Mouse (Mus musculus): ENCODE measurements at regions not wholly inside any gene's neighbourhood (a gene's known extent, or its start where the extent isn't known, plus 50 kb on each side); places are given as distances from the start of the nearest gene placed in this dataset.

DNA sequence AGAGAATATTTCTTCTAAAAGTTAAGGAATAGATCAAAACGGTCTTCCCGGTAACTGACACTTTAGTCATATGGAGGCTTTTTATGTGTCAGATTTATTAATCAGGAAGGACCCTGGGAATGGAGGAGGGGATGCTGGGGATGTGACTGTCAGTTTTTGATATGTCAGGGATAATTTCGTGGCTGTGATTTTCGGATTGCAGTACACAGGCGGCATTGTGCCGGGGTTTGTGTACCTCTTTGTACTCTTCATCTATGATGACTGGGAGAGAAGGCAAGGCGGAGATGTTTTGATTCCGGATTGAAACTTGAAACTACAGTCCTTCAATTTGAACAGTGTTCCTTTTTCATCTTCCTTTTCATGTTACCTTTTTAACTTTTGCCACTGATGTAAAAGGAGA lies 344.2 kb downstream of the Mdfic start:
- no peak for DNase-seq (ENCODE audit: low read depth)

DNA sequence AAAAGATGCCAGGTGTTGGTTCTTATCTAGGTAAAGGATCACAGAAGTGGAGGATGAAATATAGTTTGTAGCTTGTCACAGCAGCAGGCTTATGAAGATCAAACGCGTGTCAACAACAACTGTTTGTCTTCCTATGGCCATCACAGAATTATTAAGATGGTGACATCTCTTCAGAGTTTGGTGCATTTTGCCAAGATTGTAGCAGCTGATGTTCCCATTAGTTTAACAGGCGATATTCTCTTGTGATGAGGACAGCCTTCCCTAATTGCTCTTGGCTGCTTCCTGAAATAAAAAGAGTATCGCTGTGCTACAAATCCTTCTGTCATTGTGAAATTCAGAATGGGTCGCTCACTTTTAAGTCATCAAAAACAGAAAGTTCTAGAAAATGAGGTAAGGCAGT lies 344.7 kb downstream of the Mdfic start:
- DNase-seq (ENCODE audit: low read depth), result no peak

DNA sequence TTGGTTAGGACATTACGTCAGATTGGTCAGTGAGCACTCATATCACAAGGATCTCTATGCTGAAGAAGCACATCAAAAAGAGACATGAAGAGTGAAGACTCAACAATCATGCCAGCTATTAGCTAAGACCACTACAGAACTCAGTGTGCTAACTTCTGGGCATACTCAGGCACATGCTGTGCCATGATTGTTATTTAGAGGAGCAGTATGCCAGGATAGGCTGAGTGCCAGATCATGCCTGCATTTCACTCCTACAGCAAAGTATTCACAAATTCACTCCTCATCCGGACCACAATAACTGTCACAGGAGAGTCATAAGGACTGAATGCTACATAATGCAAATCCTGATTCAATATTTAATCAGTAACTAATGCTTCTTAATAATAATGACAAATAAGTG lies 355.8 kb downstream of the Mdfic start:
- DNase-seq (ENCODE audit: low read depth), result no peak

DNA sequence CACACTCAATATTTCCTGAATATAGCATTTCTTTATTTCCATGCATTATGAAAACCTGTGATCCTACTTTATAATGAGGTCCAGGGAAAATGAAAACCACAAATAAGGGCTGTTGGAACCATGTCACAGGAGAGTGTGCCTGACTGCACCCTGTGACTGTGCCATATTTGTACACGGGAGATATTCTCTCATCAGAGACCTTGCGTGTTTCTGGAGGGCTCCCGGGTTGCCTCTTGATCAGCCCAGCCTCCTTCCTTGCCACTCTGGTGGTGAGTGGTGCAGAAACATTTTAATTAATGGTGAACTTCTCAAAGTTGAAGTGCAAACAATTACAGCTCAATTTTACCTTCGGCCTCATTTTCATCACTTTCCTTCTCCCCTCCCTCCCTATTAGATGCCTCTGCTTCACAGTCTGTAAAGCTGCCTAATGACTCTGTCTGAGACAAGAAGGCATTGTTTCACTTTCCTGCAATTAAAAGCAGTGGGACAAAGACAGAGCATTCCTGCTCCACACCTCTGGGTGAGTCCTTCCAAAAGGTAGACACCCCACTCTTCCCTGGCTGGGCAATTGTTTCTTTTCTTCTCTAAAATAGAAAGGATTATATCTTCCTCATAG lies 356.8 kb downstream of the Mdfic start:
- no peak for DNase-seq (ENCODE audit: low read depth)

DNA sequence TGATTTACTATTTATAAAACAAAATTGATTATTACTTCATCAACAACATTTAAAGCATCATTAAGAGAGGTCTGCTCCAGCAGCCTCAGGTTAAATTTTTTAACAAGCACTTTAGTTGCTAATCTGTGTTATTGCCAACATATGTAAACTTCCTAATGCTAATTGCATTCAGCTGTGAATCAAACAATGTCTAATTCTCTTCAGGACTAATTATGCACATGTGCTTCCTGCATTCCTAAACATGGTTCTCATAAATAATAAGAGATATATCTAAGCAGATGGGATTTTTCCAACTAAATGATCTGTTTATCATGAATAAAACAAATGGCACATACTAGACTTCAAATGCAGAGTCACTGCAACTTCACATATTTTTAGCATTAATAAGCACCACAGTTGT lies 357.5 kb downstream of the Mdfic start:
- DNase-seq (ENCODE audit: low read depth), result no peak

DNA sequence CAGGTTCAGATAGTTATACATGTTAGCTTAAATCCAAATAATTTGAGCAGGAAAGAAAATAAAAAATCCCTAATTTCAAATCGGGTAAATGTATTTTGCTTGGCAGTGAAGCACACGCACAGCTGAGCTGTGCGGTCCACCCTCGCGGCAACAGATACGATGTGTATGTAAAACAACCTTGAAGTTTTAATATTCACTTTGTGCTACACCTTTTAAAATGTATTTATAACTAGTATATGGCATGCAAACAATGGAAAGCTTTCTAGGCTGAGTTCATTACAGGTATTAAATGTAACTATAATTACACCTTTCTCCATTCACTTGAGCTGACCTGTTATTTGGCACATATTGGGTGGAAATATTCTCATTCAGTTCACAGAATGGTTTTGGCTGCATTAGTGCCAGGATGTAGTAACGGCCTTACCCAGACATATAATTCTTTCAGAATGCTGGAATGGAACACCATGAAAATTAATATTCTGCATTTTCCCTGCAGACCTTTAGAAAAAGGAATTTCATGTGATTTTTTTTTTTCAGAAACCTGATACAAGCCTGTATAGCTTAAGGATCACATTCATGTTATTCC lies 366.6 kb downstream of the Mdfic start:
- DNase-seq (ENCODE audit: low read depth), result no peak

DNA sequence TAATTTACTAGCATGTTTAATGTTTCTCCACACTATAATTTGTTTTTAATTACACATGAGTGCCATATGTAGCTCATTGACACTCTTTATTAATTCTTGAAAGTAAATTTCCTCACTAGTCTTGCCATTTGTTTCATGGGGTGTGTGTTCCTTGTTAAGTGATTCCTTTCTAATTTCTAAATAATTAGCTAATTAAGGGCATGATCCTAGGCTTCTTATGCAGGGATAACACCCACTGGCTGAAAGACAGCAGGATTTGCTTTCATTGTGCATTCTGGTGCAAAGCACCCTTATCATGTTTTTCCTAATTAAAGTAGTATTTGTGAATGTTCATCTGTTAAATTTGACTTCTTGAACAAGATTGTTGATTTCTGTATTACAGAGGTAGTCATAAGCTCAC lies 378.3 kb downstream of the Mdfic start:
- DNase-seq (ENCODE audit: low read depth), result no peak

DNA sequence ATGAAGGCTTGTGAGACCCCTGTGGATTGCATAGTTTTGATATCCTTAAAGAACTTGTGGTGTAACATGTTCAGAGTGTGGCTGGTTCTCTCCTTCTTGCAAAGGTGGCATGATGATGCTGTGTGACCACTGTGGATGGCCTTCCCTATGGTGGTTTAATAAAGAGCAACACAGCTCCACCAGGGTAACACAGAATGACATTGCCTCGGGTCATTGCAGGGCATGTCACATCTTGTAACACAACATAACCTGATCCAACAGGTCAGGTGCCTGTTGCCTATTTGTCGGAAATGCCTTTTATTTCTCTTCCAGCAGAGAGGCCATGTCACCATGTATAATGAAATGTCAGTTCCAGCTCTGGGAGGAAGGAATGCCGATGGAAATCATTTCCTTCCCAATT lies 420.5 kb downstream of the Mdfic start:
- DNase-seq (ENCODE audit: low read depth), result no peak

DNA sequence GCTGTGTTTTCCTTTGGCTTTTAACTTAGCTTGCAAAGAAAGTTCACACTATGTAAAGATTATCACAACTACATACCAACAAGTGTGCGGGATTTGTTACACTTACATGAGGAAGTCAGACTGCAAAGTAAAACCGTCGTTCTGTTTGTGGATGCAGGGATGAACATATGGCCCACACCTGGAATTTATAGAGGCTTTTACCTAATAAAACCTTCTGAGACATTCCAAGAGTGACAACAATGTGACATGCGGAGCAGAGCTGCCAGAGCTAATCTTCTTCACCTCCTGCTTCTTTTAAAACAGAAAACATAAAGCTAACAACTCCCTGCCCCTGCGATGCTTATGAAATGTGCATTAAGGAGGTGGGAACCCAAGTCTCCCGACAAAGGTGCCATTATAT lies 424.1 kb downstream of the Mdfic start:
- no peak for DNase-seq (ENCODE audit: low read depth)

DNA sequence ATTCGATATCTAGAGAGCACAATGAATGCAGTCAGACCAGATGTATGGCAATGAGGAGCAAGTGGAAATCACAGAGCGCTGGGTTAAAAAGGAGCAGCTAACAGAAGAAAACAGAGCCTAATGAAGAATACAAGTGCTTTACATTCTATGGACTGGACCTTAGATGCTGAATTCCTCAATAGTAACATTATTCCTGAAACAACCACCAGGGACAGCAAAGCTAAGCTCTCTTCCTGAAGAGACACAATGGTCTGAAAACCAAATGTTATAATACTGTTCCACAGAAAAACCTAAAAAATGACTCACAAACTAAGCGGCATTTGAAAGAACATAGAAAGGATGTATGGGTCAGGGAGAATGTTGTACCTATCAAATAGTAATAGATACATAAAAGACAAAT lies 430.1 kb downstream of the Mdfic start:
- DNase-seq (ENCODE audit: low read depth), result no peak

DNA sequence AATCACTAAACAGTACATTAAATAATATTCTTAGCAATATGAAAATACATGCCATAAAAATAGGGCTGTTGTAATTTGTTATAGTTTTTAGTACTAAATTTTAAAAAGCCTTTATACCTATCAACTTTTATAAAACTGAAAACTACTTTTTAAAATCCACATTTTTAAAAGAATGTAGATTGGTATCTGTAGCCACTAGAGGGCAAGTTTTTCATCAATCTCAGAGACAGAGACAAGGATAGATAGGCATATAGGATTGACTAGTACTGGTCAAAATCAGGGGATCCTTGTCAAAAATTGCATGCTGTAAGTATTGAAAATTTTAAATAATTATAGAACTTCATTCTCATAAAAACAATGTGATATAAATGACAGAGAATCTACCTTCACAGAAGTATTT lies 431.0 kb downstream of the Mdfic start:
- no peak for DNase-seq (ENCODE audit: low read depth)

DNA sequence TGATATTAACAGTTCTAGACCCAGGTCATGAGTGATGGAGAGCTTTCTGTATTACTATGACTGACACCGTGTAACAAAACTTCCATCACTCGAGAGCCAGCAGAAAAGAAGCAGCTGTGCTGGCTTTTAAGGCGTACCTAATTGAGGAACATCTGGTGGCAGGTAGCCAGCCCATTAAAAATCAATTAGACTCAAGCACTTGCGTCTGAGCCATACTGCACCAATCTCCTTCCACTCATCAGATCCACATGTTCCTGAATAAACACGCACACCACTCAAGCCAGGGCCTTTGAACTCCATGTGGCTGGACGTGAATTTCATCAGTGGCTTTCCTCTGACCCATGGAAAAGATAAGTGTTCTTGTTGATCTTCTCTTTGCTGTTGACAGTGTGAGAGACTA lies 432.2 kb downstream of the Mdfic start:
- no peak for DNase-seq (ENCODE audit: low read depth)

DNA sequence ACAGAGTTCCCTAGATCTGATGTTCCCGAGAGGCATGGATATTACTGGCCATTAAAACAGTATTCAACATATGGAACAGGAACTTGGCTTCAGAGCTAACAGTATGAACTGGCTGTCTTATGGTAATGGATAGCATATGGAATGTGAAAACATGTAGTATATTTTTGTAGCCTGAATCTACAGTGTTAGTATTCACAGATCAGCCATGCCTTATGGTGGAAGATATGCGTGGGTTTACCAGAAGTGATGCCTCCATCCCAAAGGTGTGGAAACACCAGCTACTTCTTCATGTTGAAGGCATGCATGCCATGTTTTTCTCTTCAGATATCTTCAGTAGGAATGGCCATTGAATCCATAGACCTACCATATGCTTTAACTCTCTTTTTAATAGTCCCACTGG lies 444.6 kb downstream of the Mdfic start:
- DNase-seq (ENCODE audit: low read depth), result no peak

DNA sequence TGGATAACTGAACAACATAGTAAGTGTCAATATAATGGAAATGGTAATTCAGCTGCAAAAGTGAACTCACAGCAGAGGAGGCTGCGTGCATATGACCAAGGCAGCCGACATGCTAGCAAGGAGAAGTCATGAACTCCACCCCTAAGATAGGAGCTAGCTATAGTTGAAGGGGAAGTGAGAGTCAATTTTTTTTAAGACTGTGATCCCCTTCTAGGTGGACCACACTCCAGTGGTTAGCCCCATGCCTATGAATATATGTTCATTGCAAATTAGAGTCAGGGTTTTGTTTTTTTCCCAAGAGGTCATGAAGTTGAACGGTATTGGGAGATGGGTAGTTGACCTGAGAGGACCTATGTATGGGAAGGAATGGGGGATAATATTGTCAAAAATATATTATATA lies 451.4 kb downstream of the Mdfic start:
- no peak for DNase-seq (ENCODE audit: low read depth)

DNA sequence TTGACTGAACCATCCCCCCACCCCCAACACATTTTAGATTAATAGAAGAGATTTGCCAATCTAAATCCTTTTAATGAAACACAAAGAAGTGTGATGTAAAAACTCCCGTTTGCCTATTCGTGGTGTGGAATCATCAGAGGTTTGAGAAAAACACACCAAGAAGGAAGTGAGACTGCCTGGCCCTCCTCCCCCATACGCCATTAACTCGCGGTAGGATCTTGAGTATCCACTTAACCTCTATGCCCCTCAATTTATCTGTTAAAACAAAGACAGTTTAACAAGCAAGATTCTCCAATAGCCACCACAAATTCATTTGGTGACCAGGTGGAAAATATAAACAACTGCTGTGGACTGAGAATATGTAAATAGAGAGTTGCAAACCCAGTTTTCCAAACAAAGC lies 456.9 kb downstream of the Mdfic start:
- no peak for DNase-seq (ENCODE audit: low read depth)

DNA sequence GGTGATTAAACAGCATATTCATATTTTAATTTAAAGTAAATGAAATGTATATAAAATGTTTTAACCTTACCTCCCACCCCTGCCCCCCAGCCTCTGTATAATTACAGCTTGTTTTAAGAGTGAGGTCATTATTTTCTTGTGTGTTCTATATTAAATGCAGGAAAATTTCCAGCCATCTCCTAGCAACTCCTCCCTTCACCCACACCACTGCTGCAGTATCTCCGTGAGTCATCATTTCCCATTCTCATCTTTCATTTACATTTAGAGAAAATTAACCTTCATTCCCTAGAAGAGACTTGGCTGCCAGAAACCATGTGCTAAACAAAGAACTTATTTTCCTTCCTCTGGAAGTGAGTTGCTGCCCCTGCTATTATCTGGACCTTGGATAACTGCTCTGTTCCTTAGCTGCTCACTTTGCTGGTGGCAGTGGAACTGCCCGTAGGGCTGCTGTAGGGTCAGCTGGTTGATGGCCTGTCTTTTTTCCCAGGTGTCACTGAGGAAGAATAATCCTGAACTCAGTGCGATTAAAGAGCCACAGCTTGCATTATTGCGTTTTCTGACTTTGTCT lies 467.6 kb downstream of the Mdfic start:
- DNase-seq (ENCODE audit: low read depth), result peak; percentile 8

DNA sequence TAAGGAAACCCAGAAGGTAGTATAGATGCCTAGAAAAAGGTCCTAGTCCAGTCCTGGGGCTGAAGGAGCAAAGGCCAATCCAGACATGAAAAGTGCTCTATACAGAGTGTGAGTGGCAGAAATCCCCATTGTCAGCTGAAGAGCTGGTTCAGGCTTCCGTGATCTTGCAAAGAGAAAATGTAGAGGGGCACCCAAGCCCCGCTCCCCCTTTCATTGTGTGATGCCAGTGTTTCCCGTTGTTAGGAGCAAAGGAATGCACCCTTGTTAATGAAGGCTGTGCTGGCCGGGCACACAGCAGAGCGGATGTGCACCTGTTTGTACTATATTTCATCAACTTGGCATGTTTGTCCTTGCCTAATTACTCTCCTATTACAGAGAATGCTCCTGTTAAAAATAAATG lies 492.5 kb downstream of the Mdfic start:
- DNase-seq (ENCODE audit: low read depth), result no peak

DNA sequence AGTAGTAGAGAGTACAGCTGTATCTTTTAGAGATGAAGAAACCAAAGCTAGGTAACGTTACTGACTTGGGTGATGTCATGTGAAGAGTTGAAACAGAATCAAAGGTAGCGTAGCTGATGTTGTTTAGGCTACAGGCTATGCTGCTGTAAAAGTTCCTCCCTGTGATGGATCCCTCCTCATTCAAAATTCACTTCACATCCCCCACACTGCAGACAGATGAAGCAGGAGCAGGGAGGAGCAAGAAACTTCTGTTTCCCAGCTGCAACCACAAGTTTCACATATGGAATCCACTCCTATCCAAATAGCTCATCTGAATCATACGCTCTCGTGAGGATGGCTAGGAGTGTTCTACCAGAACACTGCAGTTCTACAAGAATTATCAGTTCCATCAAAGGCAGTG lies 493.2 kb downstream of the Mdfic start:
- DNase-seq (ENCODE audit: low read depth), result no peak

DNA sequence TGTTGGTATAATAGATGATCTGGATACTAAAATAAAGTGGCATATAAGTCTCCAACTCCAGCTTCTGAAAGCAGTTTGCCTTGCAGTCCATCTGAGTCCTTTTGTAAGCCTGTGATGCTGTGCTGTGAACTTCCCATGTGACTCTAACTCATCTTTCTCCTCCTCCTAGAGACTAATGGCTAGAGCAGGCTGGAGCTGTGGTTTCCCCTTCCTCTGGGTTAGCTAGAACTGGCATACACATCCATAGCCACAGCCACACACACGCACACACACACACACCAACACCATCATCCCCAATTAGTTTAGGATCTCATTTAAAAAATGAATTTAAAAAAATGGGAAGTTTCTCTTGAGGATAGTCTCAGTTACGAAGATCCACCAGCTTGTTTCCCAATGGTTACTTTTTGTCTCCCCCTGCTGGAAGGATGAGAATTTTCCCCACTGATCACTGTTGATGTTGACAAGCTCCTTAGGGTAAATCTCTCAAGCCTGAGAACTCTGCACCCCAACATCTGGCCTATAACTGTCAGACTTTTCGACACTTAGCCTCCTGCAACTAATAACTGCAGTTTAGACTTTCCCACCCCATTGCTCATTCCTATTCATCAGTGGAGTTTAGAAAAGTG lies 500.7 kb downstream of the Mdfic start:
- DNase-seq (ENCODE audit: low read depth), result peak; percentile 30
